Mouse (Mus musculus): ENCODE measurements around the gene Lyrm9.
"Not testable (repeated sequence)": the region's sequence is repeated elsewhere in the genome, so short reads cannot be mapped to it uniquely, and the experiment has no call there.

DNA sequence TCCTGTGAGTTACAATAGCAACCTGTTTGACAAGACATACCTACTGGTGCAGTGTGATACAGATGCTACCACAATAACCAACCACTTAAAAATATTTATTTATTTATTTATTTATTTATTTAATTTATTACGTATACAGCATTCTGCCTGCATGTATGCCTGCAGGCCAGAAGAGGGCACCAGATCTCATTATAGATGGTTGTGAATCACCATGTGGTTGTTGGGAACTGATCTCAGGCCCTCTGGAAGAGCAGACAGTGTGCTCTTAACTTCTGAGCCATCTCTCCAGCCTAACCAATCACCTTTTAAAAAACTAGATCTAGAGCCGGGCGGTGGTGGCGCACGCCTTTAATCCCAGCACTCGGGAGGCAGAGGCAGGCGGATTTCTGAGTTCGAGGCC is 42.8 kb downstream of the Lyrm9 start:
- not testable (repeated sequence) for TF ChIP-seq CTCF (IDR thresholded peaks at IDR 0.05; ENCODE audit: borderline replicate concordance, extremely low read depth, insufficient read depth, insufficient read length); POLR2A (IDR thresholded peaks at IDR 0.05; ENCODE audit: borderline replicate concordance, extremely low read depth, insufficient read depth, insufficient read length, poor library complexity, severe bottlenecking)

Data from brain, embryonic 14.5 days (tissue).